Mouse (Mus musculus) 3134 (cell line): ENCODE measurements around the gene Sdhc.
"Not testable (repeated sequence)": the region's sequence is repeated elsewhere in the genome, so short reads cannot be mapped to it uniquely, and the experiment has no call there.

Experiments
- DNase-seq: peaks from one replicate; pipeline ENCODE4 v3.0.0-alpha.2; 2011; ENCODE audit warnings: low spot score; ENCODE audit not compliant: insufficient read length; ENCODE audit errors: extremely low read depth

Sdhc gene

GRCm38 (mm10) chr1:171169913-171170312, 19.5 kb upstream of the Sdhc start:
- no peak for DNase-seq

- DNase-seq, result no peak
These were observed 18.5 kb upstream of the Sdhc start for GRCm38 (mm10) chr1:171168906-171169305.

GRCm38 (mm10) chr1:171165629-171166345, 15.4 kb upstream of the Sdhc start:
- DNase-seq, result no peak

- no peak for DNase-seq
These were observed 13.9 kb upstream of the Sdhc start for GRCm38 (mm10) chr1:171164258-171164657.

- DNase-seq, result no peak
These were observed 12.1 kb upstream of the Sdhc start for GRCm38 (mm10) chr1:171162526-171162925.

GRCm38 (mm10) chr1:171159485-171159975, 9.1 kb upstream of the Sdhc start:
- DNase-seq, result no peak

GRCm38 (mm10) chr1:171157965-171158364, 7.6 kb upstream of the Sdhc start:
- no peak for DNase-seq

- DNase-seq, result no peak
These were observed 6.2 kb upstream of the Sdhc start for GRCm38 (mm10) chr1:171156644-171157043.

- DNase-seq, result no peak
These were observed 1.6 kb upstream of the Sdhc start for GRCm38 (mm10) chr1:171151966-171152365.

- DNase-seq, result peak; percentile 18
These were observed 512 bp upstream of the Sdhc start for GRCm38 (mm10) chr1:171150838-171151391.

- DNase-seq, result not testable (repeated sequence)
These were observed 7.4 kb downstream of the Sdhc start for GRCm38 (mm10) chr1:171142981-171143380.

GRCm38 (mm10) chr1:171137486-171138155, 12.8 kb downstream of the Sdhc start:
- not testable (repeated sequence) for DNase-seq

GRCm38 (mm10) chr1:171135600-171135999, 14.8 kb downstream of the Sdhc start:
- DNase-seq, result no peak

GRCm38 (mm10) chr1:171130971-171131370, 19.4 kb downstream of the Sdhc start:
- DNase-seq, result no peak

GRCm38 (mm10) chr1:171129251-171129650, 21.2 kb downstream of the Sdhc start:
- DNase-seq, result no peak

- no peak for DNase-seq
These were observed 26.0 kb downstream of the Sdhc start for GRCm38 (mm10) chr1:171124398-171124797.

- DNase-seq, result no peak
These were observed 27.5 kb downstream of the Sdhc start for GRCm38 (mm10) chr1:171122932-171123331.

- no peak for DNase-seq
These were observed 28.6 kb downstream of the Sdhc start for GRCm38 (mm10) chr1:171121839-171122238.

GRCm38 (mm10) chr1:171120893-171121292, 29.5 kb downstream of the Sdhc start:
- no peak for DNase-seq

GRCm38 (mm10) chr1:171119405-171119804, 31.0 kb downstream of the Sdhc start:
- no peak for DNase-seq

- DNase-seq, result no peak
These were observed 31.4 kb downstream of the Sdhc start for GRCm38 (mm10) chr1:171118996-171119395.

GRCm38 (mm10) chr1:171118269-171118684, 32.1 kb downstream of the Sdhc start:
- DNase-seq, result peak; percentile 79
